Mouse (Mus musculus): Measurements from ENCODE around the gene Npcd.
A peak's percentile ranks its signal among the peaks of the same experiment; 100 is the strongest.

Gene Npcd

GRCm38 (mm10) chr15:79766586-79767071 lies 67.4 kb downstream of the Npcd start:
- DNase-seq (ENCODE audit: low spot score): no peak

GRCm38 (mm10) chr15:79766168-79766567 lies 67.9 kb downstream of the Npcd start:
- no peak for DNase-seq (ENCODE audit: low spot score)

- DNase-seq (ENCODE audit: low spot score): no peak
Measured at GRCm38 (mm10) chr15:79765361-79765760, 68.7 kb downstream of the Npcd start.

GRCm38 (mm10) chr15:79764539-79765267 lies 69.3 kb downstream of the Npcd start:
- DNase-seq (ENCODE audit: low spot score): no peak

- DNase-seq (ENCODE audit: low spot score): no peak
Measured at GRCm38 (mm10) chr15:79763601-79764246, 70.3 kb downstream of the Npcd start.

GRCm38 (mm10) chr15:79763001-79763400 lies 71.0 kb downstream of the Npcd start:
- DNase-seq (ENCODE audit: low spot score): no peak

GRCm38 (mm10) chr15:79760956-79761355 lies 73.1 kb downstream of the Npcd start:
- DNase-seq (ENCODE audit: low spot score): no peak

GRCm38 (mm10) chr15:79757118-79757517 lies 76.9 kb downstream of the Npcd start:
- DNase-seq (ENCODE audit: low spot score): no peak

GRCm38 (mm10) chr15:79755977-79756625 lies 77.9 kb downstream of the Npcd start:
- no peak for DNase-seq (ENCODE audit: low spot score)

GRCm38 (mm10) chr15:79755176-79755575 lies 78.9 kb downstream of the Npcd start:
- no peak for DNase-seq (ENCODE audit: low spot score)

- no peak for DNase-seq (ENCODE audit: low spot score)
Measured at GRCm38 (mm10) chr15:79753873-79754272, 80.2 kb downstream of the Npcd start.

GRCm38 (mm10) chr15:79753420-79753752 lies 80.7 kb downstream of the Npcd start:
- no peak for DNase-seq (ENCODE audit: low spot score)

GRCm38 (mm10) chr15:79752742-79753419 lies 81.2 kb downstream of the Npcd start:
- peak; percentile 77 for DNase-seq (ENCODE audit: low spot score)

- DNase-seq (ENCODE audit: low spot score): no peak
Measured at GRCm38 (mm10) chr15:79751772-79752171, 82.3 kb downstream of the Npcd start.

- DNase-seq (ENCODE audit: low spot score): no peak
Measured at GRCm38 (mm10) chr15:79750266-79750665, 83.8 kb downstream of the Npcd start.

- DNase-seq (ENCODE audit: low spot score): no peak
Measured at GRCm38 (mm10) chr15:79749162-79749561, 84.9 kb downstream of the Npcd start.

- DNase-seq (ENCODE audit: low spot score): no peak
Measured at GRCm38 (mm10) chr15:79747998-79748397, 86.0 kb downstream of the Npcd start.

- no peak for DNase-seq (ENCODE audit: low spot score)
Measured at GRCm38 (mm10) chr15:79745883-79746282, 88.2 kb downstream of the Npcd start.

- no peak for DNase-seq (ENCODE audit: low spot score)
Measured at GRCm38 (mm10) chr15:79745312-79745711, 88.7 kb downstream of the Npcd start.

- no peak for DNase-seq (ENCODE audit: low spot score)
Measured at GRCm38 (mm10) chr15:79744742-79745141, 89.3 kb downstream of the Npcd start.

- DNase-seq (ENCODE audit: low spot score): no peak
Measured at GRCm38 (mm10) chr15:79744001-79744400, 90.0 kb downstream of the Npcd start.

GRCm38 (mm10) chr15:79742706-79743023 lies 91.4 kb downstream of the Npcd start:
- no peak for DNase-seq (ENCODE audit: low spot score)
